Mouse (Mus musculus): Measurements from ENCODE around the gene Tenm3.

GRCm38 (mm10) chr8:48341692-48342091, 502.1 kb downstream of the Tenm3 start:
- TF ChIP-seq CTCF (IDR thresholded peaks at IDR 0.05; ENCODE audit: borderline replicate concordance, control insufficient read depth, extremely low read depth, insufficient read depth, low read length, poor library complexity) (no peak), POLR2A (IDR thresholded peaks at IDR 0.05; ENCODE audit: control insufficient read depth, extremely low read depth, insufficient read depth, low read length, poor library complexity) (no peak)

Measured in thymus, adult 2 months (tissue).